Mouse (Mus musculus) heart, adult 18-20 months (tissue): ENCODE measurements around the gene Rbpjl. TPM values are rescaled to one million over a fixed set of nuclear protein-coding genes. Genes with fewer than 3 reads are reported as not detected.

ENCODE experiments used
- DNase-seq, 2 experiments: peaks; one replicate each; pipeline ENCODE4 v3.0.0; 2021 to 2022; ENCODE audit warnings: mixed read lengths in 1 of 2
- total RNA-seq, 2 experiments: library from RNA; stranded (reverse); gene quantifications; 2 replicates each; pipeline ENCODE4 v1.2.3; 2021

The Rbpjl gene
- total RNA-seq, 2 experiments from 2014 or later = not detected

DNA sequence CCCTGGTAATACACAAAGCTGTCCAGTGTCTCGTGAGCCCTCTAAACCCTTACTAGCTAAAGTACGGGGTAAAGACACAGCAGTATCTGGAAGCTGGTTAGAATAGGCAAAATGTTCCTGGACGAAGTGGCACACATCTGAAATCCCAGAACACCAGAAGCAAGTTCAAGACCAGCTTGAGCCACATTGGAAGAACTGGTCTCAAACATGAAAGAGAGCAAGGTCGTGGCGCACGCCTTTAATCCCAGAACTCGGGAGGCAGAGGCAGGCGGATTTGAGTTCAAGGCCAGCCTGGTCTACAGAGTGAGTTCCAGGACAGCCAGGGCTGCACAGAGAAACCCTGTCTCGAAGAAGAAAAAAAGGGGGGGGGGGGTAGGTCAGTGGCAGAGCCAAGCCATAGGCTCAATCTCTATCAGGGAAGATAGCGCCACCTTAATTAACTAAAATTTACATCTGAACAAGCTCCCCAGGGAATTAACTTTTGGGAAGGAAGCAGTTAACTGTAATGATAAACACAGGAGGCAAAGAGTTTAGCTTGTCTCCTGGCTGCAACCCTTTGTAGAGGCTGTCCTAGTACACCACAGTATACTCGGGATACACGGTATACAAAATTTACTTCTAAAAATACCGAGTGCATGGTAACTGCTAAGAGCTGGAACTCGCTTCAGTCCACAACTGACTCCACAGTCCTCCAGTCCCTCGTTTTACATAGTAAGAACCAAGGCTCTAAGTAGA is 27.1 kb downstream of the Rbpjl start:
- DNase-seq = no peak

DNA sequence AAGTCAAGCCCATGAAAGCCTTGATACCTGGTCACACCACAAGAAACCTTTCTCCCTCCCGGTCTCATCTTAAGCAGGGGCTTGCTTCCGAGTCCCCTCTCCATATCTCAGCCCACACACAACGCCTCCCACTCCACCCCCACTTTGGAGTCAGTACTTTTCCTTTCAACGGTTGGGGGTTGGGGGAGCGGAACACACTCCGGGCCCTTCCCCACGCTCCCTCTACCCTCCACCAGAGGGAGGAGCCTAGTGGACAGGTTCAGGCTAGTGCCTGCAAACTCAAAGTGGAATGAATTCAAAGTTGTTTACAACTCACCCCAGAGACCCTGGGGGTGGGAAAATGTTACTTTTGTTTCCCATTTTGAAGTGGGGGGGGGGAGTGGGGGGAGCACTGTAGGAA is 27.8 kb downstream of the Rbpjl start:
- DNase-seq = no peak

GRCm38 (mm10) chr2:164431676-164432465 is 28.9 kb downstream of the Rbpjl start:
- DNase-seq = peak; percentile 22 to 42

DNA sequence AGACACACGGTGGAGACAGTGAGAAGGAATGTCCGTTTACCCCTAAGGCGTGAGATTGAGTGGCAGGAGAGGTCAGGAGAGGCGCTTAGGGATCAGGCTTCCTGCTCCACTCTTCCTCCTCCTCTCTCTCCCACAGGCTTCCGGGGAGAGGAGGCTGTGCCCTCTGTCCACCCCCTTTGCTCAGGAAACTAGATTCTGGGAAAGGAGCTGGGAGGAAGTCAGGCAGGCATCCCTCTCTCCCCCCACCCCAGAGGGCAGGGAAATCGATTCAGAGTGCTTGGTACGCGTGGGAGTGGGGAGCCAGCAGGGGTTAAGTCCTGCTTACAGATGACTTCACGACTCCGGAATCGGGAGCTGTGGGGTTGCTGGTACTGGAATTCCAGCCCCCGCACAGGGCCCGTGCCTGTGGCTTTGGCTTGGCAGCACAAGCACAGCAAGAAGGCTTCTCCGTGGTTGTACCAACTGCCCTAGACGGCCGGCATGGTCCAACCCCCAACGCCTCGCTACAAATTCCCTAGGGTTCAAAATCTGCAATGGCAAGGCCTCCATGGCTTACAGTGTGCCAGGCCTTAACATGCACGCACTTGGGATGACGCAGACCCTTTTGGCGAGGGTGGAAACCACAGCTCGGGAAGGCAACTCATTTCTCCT is 29.7 kb downstream of the Rbpjl start:
- peak; percentile 39 to 45 for DNase-seq

DNA sequence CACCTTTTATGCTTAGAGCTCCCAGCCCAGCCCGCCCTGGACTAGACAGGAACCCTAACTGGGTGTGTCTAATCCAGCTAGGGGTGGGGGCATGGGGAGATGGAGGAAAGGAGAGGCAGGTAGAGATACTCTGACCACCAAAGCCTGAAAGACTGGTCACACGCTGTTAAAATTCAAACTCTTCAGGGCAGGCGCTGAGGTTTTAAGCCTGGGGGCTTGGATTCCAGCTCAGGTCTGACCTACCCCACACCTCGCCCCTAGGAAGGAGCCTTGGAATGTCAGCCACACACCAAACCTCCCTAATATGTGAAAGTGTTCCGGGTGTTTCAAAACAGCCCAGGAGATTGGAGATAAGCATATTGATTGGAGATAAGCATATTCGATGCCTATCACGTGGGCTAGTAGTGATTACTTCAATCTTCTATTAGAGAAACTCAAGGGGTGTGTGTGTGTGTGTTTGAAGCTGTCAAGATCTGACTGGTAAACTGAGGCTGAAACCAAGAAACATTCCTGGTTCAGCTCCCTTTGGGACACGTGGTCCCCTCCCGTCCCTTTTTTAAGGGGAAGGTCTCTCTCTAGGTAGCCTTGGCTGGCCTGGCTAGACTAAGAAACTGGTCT is 30.4 kb downstream of the Rbpjl start:
- DNase-seq = no peak

- DNase-seq = no peak
These were observed 31.7 kb downstream of the Rbpjl start for GRCm38 (mm10) chr2:164434681-164435080.

- no peak for DNase-seq
These were observed 32.5 kb downstream of the Rbpjl start for GRCm38 (mm10) chr2:164435216-164436090.

- DNase-seq = no peak
These were observed 33.4 kb downstream of the Rbpjl start for GRCm38 (mm10) chr2:164436215-164436913.

GRCm38 (mm10) chr2:164436961-164437360 is 34.0 kb downstream of the Rbpjl start:
- DNase-seq = peak; percentile 51 to 61

DNA sequence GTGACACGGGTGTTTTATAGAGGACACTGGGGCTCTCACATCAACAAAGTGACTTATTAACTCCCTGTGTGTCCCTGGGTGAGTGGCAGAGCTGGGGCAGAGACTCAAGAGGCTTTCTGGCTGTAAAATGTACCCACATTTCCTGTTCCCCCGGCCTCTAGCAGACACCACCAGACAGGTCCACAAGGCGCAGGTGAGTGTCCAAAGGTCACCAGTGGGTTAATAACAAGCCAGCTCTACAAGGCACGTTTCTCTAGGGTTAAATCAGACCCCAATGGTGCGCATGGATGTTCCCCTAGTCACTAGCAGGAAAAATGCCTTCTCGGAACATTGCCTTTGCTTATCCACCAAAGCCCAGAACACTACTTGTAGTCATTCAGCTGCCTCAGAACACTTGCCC is 34.8 kb downstream of the Rbpjl start:
- DNase-seq = no peak

GRCm38 (mm10) chr2:164438257-164438656 is 35.3 kb downstream of the Rbpjl start:
- DNase-seq = no peak

- DNase-seq = peak; percentile 50 to 63
These were observed 36.1 kb downstream of the Rbpjl start for GRCm38 (mm10) chr2:164439001-164439421.

DNA sequence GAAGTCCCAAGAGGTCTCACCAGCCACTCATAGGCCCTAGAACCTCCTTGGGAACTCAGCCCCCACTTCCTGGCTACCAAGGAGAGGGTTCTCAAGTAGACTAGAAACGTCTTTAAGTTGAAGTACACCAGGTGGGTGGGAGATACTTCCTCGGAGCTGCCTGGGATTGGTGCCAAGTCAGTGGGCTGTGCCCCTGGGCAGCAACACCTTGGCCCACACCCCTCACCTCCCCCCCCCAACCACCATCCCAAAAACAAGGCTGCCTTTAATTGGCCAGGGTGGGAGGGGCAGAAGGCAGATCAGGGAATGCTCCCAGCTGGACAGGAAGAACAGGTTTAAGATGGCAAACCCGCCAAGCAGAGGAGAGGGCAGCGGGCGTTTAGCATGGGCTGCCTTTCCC is 37.4 kb downstream of the Rbpjl start:
- DNase-seq = no peak

DNA sequence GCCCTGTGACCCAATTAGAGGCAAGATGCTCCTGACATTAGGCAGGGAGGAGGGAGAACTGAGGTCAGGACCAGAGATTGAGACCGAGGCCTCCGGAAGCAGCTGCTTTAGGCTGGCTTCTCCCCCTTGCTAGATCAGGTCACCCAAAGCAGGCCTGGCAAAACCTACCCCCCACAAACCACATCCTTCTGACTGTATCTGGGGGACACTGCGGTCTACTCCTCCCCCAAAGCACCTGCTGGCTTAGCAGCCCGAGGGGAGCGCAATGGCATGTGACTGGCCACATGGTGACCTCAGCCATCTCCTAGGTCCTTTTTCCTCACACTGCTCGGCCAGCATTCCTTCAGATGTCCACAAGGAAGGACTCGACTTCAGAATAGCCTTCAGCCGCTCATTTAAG is 38.2 kb downstream of the Rbpjl start:
- DNase-seq = peak in 1 of 2 experiments; percentile 47

GRCm38 (mm10) chr2:164441731-164442130 is 38.8 kb downstream of the Rbpjl start:
- no peak for DNase-seq

GRCm38 (mm10) chr2:164442315-164443050 is 39.5 kb downstream of the Rbpjl start:
- peak; percentile 60 to 76 for DNase-seq

- peak; percentile 90 to 92 for DNase-seq
These were observed 40.1 kb downstream of the Rbpjl start for GRCm38 (mm10) chr2:164443051-164443437.

- DNase-seq = peak in 1 of 2 experiments; percentile 40
These were observed 40.6 kb downstream of the Rbpjl start, which contains the start of gene Sdc4 for GRCm38 (mm10) chr2:164443460-164444000. TSS of gene Sdc4 (minus strand) at chr2:164443887.

DNA sequence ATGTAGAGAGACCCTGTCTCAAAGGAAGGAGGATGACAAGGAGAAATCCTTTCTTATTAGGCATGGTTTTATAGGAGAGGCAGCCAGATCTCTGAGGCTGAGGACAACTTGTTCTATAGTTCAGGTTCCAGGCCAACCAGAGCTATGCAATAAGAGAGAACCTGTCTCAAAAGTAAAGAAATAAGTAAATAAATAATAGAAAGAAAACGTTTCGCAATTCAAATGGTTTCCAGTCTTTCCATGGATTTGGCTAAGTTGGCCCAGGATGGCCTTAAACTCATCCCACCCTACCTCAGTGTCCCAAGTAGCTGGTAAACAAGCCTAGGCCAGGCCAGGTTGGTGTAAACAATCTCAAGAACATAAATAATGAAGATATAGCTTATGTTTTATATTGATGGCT is 41.8 kb downstream of the Rbpjl start:
- no peak for DNase-seq
